Mouse (Mus musculus) telencephalon, adult 2 months (tissue): ENCODE results near the gene Crtac1.

ENCODE experiments used
- DNase-seq: peaks from one replicate; pipeline ENCODE4 v3.0.0-alpha.2; 2011; ENCODE audit warnings: low read depth, low spot score

The Crtac1 gene

DNA sequence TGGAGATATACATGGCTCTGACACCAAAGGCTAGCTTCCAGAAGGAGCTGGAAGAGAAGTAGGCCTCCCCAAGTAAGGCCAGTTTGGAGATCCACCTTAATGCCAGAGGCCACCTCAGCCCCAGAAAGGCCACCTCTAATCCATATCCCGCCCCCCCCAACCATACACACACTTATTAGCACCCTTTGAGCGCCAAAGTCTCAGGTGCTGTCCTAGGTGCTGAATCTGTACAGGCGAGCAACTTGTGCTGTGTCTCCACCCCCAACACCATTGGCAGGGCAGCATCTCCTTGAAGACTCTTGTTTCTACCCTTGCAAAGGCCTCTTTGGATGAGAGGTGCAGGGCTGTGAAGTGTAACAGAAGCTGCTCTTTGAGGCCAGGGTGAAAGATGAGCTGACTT lies 6.4 kb downstream of the Crtac1 start:
- DNase-seq: no peak

DNA sequence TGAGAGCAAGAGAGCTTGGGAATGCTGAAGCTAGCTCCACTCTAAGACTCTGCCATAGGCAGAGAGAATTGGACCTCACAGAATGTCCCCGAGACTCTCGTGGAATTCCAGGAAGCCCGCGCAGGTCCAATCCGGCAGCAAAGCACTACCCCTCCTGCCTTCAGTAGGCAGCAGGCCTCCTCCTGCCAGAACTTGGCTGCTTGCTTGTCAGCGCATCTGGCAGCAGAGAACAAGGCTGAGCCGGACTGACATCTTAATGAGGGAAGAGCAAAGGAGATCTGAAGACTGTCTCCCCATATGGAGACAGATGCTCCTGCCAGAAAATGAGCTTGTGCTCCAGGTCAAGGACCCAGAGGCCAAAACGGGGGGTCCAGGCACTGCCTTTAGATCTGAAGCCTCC lies 16.5 kb downstream of the Crtac1 start:
- no peak for DNase-seq

DNA sequence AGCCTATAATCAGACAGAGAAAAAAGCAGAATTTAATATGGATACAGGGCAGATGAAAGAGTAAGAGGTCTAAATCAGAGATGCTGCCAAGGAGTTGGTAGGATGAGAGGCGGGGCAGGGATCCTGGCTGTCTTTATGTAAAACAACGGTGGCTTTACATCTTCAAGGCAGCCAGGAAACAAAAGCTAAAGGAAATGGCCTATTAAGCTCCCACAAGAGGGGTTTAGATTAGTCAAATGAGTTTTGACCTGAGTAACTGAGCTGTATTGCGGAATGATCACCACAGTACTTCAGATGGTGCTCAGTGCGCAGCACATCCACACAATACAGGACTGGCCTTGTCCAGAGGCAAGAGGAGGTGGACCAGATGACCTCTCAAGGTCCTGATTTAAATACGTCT lies 21.7 kb downstream of the Crtac1 start:
- no peak for DNase-seq

DNA sequence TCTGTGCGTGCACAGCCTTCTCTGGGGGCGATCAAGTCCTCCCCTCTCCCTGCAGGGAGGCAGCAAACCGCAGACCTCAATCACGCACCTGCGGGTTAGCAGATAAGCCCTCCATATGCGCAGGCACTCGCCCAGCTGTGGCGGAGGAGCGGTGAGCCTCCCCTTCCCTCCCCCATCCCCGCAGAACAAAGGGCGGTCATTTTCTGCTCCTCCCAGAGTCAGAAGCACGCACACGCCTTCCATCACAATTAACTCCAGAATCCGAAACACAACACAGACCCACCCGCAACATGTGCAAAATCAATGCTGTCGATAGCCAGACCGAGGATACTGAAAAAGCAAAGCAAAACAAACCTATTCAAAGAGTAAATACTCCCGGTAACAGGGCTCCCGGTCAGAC lies 22.4 kb downstream of the Crtac1 start:
- no peak for DNase-seq

DNA sequence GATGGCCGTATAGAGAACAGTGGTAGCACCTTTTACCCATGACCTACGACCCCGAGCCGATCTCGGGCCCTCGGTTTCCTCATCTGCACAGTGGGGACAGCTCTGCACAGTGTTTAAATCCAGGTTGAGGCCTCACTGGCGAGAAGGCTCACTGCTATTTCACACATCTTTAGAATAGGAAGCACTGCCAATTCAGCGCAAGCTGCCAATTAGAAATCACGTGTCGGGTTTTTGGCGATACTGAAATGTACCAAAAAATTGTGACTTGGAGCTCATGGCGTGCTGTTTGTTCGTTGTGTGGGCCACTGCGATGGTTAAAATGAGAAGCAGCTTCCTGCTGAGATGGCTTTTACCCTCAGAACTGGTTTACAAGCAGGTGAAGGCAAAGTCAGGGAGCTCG lies 27.2 kb downstream of the Crtac1 start:
- no peak for DNase-seq

DNA sequence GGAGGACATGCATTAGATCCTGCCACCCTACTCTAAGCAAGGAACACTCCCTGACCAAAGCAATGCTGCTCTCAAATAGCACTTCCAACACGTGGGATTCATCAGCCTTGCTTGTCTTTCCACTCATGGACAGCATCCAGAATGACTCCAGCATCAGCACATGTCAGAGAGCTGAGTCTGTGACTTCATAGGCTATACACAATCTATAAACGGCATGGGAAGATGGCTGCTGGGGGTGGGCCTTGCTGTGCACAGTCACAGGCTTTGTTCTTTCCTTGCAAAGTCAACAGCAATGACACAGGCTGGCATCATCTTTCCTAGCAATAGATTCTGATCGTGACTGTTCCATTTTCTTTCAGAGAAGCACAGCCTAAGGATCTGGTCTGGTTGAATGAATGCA lies 31.6 kb downstream of the Crtac1 start:
- no peak for DNase-seq

DNA sequence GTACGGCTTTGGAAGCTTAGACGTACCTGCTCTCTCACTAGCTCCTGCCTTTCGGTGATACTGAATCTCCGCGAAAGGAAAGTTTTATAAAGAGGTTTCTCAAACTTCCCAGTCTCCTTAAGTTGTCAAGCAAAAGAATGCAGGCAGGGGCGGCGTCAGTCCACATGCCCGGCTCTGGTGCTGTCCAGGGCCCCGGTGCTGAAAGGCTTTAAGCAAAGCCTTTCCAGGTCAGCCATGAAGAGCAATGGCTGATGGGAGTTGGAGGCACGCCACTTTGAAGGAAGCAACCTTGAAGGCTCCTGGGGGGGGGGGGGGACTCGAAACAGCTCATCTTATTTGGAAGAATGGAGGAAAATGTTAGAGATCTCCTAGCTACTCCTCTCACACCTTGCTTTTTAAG lies 34.3 kb downstream of the Crtac1 start:
- no peak for DNase-seq

DNA sequence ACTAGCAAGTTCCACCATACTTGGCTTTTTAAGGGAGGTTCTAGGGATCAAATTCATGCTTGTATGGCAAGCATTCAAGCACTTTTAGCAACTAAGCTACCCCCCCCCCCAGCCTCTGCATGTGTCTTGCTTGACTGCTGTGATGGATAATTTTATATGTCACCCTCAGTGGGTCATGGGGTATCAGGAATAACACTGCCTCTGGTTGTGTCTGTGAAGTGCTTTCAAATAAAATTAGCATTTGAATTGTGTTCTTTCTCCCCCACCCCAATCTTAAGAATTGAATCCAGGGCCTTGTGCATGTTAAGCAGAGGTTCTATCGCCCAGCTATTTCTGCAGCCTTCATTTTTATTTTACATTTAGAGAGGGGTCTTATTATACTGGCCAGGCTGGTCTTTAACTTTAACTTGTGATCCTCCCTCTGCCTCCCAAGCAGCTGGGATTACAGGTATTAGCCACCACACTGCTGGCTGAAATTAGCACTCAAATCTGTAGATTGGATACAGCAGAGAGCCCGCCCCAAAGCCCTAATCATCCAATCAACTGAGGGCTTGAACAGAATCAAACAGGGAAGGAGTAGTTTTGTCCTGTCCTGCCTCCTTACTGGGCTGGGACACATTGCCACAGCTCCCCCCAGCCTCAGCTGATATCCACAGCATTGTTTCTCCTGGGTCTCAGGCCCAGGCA lies 36.6 kb downstream of the Crtac1 start:
- DNase-seq: no peak

DNA sequence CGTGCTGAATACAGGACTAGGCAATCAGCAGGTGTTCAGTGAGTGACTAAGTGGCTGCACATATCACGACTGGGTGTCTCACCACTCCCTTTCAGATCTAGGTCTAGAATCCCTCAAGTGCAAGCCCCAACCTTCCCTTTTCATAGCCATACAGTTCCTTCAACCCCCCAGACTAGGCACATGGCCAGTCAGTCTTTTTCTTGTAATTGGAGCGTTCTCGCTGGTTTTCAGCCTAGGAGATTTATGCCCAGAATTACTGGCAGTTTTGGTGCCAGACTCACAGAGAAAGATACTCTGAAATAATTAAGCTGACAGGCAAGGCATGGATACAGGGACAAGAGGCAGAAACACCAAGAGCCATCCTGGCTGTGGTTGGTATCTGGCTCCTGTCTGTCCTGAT lies 37.7 kb downstream of the Crtac1 start:
- DNase-seq: no peak

DNA sequence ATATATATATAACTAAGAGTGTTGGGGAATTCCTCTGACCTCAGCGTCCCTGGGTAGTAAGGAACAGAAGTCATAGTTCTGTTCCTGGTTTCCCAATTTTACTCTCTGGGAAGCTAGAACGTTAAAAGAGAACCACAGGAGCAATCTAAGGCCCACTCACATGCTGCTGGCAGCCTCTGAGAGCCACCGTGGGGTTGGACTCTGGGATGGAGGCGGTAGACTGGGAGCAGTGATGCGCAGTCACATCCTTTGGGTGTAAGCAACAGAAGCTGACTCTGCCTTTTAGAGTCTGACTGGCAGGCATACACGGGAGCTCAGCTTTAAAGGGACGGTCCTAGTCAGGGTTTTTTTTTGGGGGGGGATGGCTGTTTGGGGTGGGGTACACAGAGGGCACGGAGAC lies 39.5 kb downstream of the Crtac1 start:
- no peak for DNase-seq

DNA sequence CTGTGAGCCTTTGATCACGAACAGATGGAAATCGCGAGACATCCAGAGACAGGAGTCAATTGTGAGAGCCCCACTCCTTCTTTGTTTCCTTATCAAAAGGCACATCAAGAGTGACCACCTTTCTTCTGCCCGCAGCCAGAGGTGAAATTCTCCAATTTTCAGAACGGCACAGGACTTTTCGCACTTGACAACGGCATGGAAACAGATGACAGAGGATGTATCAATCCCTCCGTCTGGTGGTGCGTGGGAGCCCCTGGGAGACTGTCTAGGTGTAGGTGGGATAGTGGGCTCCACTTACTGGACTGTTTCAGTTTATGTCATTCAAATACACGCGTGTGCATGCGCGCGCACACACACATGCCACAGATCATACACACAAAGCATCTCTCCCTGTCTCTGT lies 42.0 kb downstream of the Crtac1 start:
- DNase-seq: no peak

DNA sequence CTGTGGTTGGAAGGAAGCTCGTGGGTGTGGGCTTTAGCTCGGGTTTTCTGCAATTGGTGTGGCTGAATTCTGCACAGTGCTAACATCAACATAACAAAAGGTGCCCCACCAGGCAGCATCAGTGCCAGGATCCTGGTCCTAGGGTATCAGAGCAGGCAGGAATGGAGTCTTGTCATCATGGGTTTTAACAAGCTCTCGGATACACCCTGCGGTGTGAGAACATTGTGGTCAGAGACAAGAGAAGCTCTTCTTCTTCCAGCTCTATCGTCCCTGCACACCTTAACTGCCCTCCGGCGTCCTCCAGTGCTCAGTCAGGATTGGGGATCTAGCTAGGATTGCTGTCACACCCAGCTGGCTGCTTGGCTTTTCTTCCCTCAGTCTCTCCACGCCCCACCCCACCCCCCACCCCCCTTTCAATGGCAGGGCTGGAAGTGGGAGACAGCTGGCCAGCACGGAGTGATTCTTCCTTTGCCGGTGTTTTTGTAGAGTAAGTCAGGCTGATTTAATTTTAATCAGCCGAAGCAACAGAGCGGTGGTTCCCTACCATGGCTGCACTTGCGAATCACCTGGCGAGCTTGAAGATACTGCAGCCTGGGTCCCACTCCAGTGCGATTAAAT lies 46.5 kb downstream of the Crtac1 start:
- DNase-seq: no peak

DNA sequence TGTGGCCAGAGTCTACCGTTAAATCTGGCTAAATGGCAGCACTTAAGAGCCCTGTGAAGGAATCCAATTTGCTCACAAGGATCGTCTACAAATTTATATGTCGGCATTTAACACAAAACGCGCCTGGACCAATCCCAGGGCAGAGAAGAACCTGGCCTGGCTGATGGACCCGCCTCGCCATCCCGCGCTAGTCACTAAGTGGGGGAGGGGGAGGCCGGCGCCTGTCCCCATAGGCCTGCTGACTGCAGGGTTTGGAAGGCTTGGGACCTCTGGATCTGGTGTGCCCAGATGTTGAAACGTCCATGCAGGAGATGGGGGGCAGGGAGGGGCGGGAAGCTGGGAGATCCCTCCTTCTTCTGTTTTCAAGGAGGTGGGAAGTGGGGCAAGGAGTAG lies 50.6 kb downstream of the Crtac1 start:
- DNase-seq: no peak

DNA sequence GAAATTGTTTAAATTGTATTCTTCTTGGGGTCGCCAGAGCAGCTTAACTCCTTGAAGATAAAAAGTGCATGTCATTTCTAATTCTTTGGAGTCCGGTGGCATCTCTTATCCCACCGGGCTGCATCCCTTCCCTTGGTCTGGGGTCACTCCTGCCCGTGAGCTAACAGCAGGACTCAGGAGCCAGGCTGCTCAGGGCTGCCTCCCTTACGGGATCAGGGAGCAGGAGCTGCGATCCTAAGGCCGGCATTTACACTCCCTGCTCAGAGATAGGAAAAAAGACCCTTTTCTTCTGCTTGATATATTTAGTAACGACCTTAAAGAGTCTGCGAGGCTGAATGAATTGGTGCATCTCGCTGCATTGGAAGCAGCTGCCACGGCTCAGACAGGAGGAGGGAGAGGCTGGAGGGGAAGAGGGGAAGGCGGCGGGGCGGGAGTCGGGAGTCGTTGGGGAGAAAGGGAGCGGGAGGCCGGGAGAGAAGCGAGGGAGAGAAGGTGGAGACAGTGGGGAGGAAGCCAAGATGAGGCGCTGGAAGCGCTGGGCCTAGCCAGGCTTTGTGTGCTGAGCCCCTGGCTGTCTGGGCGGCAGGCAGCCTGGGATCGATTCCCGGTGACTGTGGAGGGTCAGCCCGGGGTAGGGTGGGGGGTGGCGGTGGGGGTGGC lies 51.1 kb downstream of the Crtac1 start:
- DNase-seq: no peak

DNA sequence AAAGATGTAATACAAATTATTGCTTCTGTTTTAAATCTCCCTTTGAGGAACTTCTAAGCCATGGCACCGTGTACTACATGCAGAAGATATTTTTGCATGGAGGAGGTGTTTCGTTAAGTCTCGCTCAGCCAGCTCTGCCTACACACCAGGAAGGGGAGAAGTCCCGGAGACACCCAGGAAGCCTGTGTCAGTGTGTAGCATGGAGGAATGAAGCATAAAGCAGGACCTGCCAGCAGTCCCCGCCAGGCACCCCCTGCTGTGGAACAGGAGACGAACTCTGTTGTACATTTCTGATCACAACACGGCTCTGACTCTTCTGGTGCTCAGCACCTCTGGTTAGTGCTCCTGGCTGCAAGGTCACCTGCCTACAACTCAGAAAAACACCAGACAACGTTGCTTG lies 51.8 kb downstream of the Crtac1 start:
- no peak for DNase-seq

DNA sequence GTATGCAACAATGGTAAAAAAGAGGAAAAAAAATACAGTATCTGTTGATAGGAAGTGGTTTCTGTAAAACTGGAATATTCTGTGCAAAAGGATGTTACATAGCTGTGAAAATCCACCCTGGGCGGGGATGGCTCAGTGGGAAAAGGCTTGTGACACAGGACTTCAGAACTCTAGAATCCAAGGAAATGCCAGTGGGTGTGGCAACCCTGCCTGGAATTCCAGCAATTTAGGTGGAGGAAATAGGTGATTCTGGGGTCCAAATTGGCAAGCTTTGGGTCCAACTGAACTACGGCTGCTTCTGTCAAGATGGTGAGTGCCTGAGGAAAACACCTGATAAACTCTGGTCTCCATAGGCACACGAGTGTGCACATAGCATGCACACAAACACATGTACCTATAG lies 54.4 kb downstream of the Crtac1 start:
- no peak for DNase-seq

DNA sequence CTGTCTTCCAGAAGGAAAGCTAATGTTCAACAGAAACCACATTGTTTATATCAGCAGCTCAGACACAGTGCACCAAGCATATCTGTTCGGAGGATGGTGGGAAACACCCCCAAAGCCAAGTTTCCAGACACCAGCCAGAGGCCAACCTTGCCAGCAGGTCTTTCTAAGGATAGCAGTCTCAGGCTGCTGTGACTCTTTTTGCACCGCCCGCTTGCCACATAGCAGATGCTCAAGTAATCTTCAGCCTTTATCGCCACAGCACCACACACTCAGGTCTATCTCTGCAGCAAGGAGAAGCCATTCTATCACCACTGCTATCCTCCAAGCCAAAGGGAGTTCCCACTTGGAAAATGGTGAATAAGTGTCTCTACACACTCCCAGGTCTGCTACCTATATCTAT lies 68.0 kb downstream of the Crtac1 start:
- DNase-seq: no peak

DNA sequence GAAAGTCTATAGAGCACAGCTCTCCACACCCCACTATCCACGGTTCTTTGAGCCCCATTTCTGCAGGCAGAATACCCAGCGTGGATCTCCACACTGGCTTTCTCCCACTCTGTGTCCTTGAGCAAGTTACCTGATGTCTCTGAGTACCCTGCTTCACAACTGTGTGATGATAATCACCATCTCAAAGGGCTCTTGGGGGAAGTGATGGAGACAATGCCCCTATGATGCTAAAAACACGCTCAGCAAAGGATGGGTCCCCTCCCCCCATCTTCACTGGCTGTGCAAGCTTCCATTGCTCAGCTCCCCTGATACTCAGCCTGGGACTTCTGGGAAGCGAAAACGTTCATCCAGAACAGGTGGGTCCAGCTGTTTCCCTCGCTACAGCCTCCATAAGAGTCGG lies 73.2 kb downstream of the Crtac1 start:
- DNase-seq: no peak

DNA sequence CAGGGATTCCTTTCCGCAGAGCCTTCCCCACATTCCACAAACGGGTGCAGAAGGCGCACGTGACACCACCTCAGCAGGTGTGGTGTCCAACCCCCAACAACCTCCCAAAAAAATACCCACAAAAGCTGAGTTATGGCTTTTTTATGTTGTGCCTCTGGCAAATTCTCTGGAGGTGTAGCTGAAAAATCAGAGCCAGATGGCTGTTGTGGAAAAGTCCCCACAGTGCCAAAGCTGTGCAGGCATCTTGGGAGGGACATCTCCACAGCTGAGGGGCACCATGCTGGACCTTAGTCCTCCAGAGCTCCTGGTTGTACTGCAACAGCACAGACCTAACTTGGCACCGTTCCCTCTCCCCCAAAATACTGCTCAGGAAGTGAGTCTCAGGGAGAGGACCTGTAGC lies 74.7 kb downstream of the Crtac1 start:
- DNase-seq: no peak

DNA sequence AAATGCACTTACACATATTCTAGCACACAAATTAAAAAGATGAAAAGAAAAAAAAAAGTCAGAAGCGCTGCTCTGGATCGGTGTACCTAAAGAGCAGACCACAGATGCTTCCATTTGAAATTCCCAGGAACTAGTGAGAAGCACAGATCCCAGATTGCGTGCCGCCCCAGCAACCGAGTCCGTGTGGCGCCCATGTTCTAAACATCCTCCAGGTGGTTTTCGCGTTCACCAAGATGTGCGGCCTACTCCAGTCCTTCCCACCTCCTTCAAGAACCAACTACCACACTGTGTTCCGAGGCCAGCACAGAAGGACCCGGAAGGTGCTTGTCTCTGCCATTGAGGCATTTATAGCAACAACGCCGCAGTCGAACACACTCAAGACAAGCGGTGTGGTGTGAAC lies 76.1 kb downstream of the Crtac1 start:
- DNase-seq: peak; percentile 46

DNA sequence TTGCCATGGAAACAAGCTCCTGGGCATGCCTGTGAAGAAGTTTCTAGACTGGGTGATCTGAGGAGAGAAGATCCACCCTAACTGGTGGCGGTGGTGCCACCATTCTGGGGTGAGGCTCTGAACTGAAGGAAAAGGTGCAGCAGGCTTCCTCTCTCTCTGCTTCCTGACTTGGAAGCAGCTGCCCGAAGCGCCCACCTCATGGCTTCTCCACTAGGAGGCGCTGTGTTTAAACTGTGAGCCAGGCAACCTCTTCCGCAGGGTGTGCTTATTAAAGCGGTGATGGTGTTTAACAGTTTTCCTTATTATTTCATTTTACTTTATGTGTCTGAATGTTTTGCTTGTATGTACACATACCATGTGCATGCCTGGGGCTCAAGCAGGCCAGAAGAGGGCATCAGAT lies 90.4 kb downstream of the Crtac1 start:
- no peak for DNase-seq

DNA sequence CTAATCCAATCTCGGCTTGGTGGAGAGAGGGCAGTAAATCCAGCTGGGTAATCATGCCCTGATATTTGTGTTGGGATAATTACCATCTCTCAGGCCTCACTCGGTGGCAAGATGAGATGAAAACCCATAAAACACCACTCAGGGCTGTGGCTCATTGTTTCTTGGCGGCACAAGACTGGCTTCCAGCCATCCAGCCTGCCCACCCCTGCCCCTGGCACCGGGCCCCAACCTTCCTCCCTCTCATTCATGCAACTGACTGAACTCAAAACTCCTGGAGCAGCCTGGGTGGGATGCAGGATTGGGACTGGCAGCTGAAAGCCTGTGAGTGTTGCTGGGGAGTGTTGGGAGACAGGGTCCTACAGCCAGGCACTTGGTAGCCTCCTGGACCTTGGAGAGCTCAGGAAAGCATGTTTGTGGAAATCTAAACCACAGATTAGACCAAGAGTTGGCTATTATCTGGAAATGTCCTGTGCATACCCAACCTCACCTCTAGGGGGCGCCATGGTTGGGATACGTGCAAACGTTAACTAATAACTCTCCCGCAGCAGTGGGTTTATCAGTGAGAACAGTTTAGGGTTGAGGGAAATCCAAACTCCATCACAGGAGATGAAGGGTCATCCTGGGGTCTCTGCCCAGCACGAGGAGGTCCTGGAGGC lies 99.4 kb downstream of the Crtac1 start:
- no peak for DNase-seq

DNA sequence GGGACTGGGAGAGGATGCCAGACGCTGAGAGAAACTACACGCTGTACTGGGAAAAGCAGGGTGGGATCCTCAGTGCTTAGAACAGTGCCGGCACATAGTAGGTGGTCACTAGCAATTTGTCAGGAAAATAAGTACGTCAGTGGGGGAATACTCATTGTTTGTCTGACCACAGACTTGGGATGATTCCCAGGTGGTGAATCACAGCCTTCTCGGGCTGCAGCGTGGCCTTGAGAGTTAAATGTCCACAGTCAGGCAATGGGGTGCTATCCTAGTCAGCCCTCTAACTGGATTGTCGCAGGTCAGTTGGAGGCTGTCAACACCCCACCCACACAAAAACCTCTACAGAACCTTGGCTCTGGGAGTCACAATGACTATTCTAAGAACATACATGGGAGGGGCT lies 100.1 kb downstream of the Crtac1 start:
- no peak for DNase-seq
